Mouse (Mus musculus) liver, adult 2 months (tissue): Measurements from ENCODE around the gene Lpar1. TPM values are rescaled to one million over a fixed set of nuclear protein-coding genes. Genes with fewer than 3 reads are reported as not detected.
A peak's percentile ranks its signal among the peaks of the same experiment; 100 is the strongest.

Source experiments
- DNase-seq: peaks from one replicate; pipeline ENCODE4 v3.0.0-alpha.2; 2011; ENCODE audit warnings: low read depth, low spot score; ENCODE audit errors: extremely low read depth
- H3K27ac ChIP-seq: fragments of 200-500 bp; replicated peaks from 2 replicates; pipeline ENCODE4 v1.5.1; 2012; ENCODE audit warnings: low read depth, mild to moderate bottlenecking, control low read depth, inconsistent platforms, low read length; ENCODE audit not compliant: insufficient read depth
- H3K27me3 ChIP-seq: fragments of 200-500 bp; 2 replicates; pipeline ENCODE4 v1.6.1; 2012; ENCODE audit warnings: mild to moderate bottlenecking, moderate library complexity, low read length, inconsistent platforms; ENCODE audit not compliant: control insufficient read depth, insufficient read depth
- H3K36me3 ChIP-seq: fragments of 200-500 bp; 2 replicates; pipeline ENCODE4 v1.6.1; 2012; ENCODE audit warnings: low read length, inconsistent platforms; ENCODE audit not compliant: control insufficient read depth, insufficient read depth
- H3K4me1 ChIP-seq: fragments of 200-500 bp; 2 replicates; pipeline ENCODE4 v1.6.1; 2011; ENCODE audit warnings: low read length; ENCODE audit not compliant: control insufficient read depth, insufficient read depth
- H3K4me3 ChIP-seq: fragments of 200-500 bp; 2 replicates; pipeline ENCODE4 v1.5.1; 2011; ENCODE audit warnings: low read depth, mild to moderate bottlenecking, control low read depth, low read length, moderate library complexity; ENCODE audit not compliant: insufficient read depth
- H3K79me2 ChIP-seq: fragments of 200-500 bp; 2 replicates; pipeline ENCODE4 v1.6.1; 2012; ENCODE audit warnings: inconsistent platforms, mild to moderate bottlenecking, low read length, moderate library complexity; ENCODE audit not compliant: control insufficient read depth, insufficient read depth
- H3K9ac ChIP-seq: fragments of 200-500 bp; 2 replicates; pipeline ENCODE4 v1.6.1; 2012; ENCODE audit warnings: low read depth, mild to moderate bottlenecking, control low read depth, inconsistent platforms, low read length
- CTCF ChIP-seq: fragments of 200-500 bp; IDR thresholded peaks from 2 replicates; pipeline ENCODE4 v1.5.1; 2011; ENCODE audit warnings: low read depth, low read length, control low read depth
- POLR2A ChIP-seq: fragments of 200-500 bp; IDR thresholded peaks from 2 replicates; pipeline ENCODE4 v1.6.1; 2011; ENCODE audit warnings: low read length, control low read depth; ENCODE audit not compliant: insufficient read depth; ENCODE audit errors: extremely low read depth
- WGBS: fragments of 180-500 bp; shearing (Covaris S2); methylation state at CpG from one replicate; pipeline ENCODE4 v1.1.7; 2018; 5-methylcytosine and 5-hydroxymethylcytosine counted together
- polyA plus RNA-seq: library from polyadenylated mRNA; depleted of rRNA; stranded (reverse); fragments of >200 nt; gene quantifications from 2 replicates; pipeline ENCODE4 v1.2.3, GENCODE M21; 2012
- total RNA-seq: library from RNA; depleted of rRNA; stranded (reverse); fragments of >200 nt; gene quantifications from 2 replicates; pipeline ENCODE4 v1.2.3, GENCODE M21; 2014

The Lpar1 gene
- total and polyA plus RNA-seq, 2 experiments = 0.83 to 0.89 TPM

GRCm38 (mm10) chr4:58465586-58465985, 88.1 kb downstream of the Lpar1 start:
- Histone ChIP-seq H3K4me1 (no peaks in the 10 kb centered on the region), H3K4me3 (no peak overlapping the region), H3K79me2 (no peaks in the 10 kb centered on the region), H3K36me3 (no peaks in the 10 kb centered on the region), H3K27ac (no peak overlapping the region), H3K27me3 (no peaks in the 10 kb centered on the region), H3K9ac (no peak overlapping the region)
- TF ChIP-seq POLR2A (no peak), CTCF (no peak)
- 93% methylated on average over 5 of the region's 5 CpGs for WGBS
- no peak for DNase-seq

- 92% methylated on average over 13 of the region's 13 CpGs for WGBS
- no peaks in the 10 kb centered on the region for H3K36me3 ChIP-seq
- no peak overlapping the region for H3K4me3 ChIP-seq
- no peaks in the 10 kb centered on the region for H3K4me1 ChIP-seq
- H3K27ac ChIP-seq = no peak overlapping the region
- H3K9ac ChIP-seq = no peak overlapping the region
- no peaks in the 10 kb centered on the region for H3K79me2 ChIP-seq
- TF ChIP-seq CTCF = no peak
- no peak for TF ChIP-seq POLR2A
- no peak for DNase-seq
- no peaks in the 10 kb centered on the region for H3K27me3 ChIP-seq
Measured at GRCm38 (mm10) chr4:58464390-58465164, 89.1 kb downstream of the Lpar1 start.

- no peaks in the 10 kb centered on the region for H3K79me2 ChIP-seq
- H3K27ac ChIP-seq = no peak overlapping the region
- 45% methylated on average over 5 of the region's 5 CpGs for WGBS
- H3K4me3 ChIP-seq = no peak overlapping the region
- H3K9ac ChIP-seq = no peak overlapping the region
- H3K36me3 ChIP-seq = no peaks in the 10 kb centered on the region
- no peaks in the 10 kb centered on the region for H3K27me3 ChIP-seq
- no peak for TF ChIP-seq POLR2A
- no peak for TF ChIP-seq CTCF
- peak; percentile 14 for DNase-seq
- no peaks in the 10 kb centered on the region for H3K4me1 ChIP-seq
Measured at GRCm38 (mm10) chr4:58462990-58463389, 90.7 kb downstream of the Lpar1 start.

- Histone ChIP-seq H3K4me3 (no peak overlapping the region), H3K27me3 (no peaks in the 10 kb centered on the region), H3K4me1 (no peaks in the 10 kb centered on the region), H3K36me3 (no peaks in the 10 kb centered on the region), H3K27ac (no peak overlapping the region), H3K9ac (no peak overlapping the region), H3K79me2 (no peaks in the 10 kb centered on the region)
- no peak for TF ChIP-seq CTCF
- WGBS = 88% methylated on average over 2 of the region's 2 CpGs
- no peak for DNase-seq
Measured at GRCm38 (mm10) chr4:58462586-58462985, 91.1 kb downstream of the Lpar1 start.

- no peaks in the 10 kb centered on the region for H3K4me1 ChIP-seq
- no peak for DNase-seq
- TF ChIP-seq POLR2A (no peak), CTCF (no peak)
- WGBS = 64% methylated on average over 4 of the region's 4 CpGs
- no peak overlapping the region for H3K27ac ChIP-seq
- no peak overlapping the region for H3K4me3 ChIP-seq
- H3K79me2 ChIP-seq = no peaks in the 10 kb centered on the region
- H3K9ac ChIP-seq = no peak overlapping the region
- H3K36me3 ChIP-seq = no peaks in the 10 kb centered on the region
- H3K27me3 ChIP-seq = no peaks in the 10 kb centered on the region
Measured at GRCm38 (mm10) chr4:58453334-58453733, 100.4 kb downstream of the Lpar1 start.

GRCm38 (mm10) chr4:58448825-58449224, 104.9 kb downstream of the Lpar1 start:
- no peak overlapping the region for H3K27ac ChIP-seq
- WGBS = 89% methylated on average over 3 of the region's 3 CpGs
- no peaks in the 10 kb centered on the region for H3K4me1 ChIP-seq
- TF ChIP-seq CTCF = no peak
- TF ChIP-seq POLR2A = no peak
- no peak for DNase-seq
- H3K9ac ChIP-seq = no peak overlapping the region
- no peaks in the 10 kb centered on the region for H3K36me3 ChIP-seq
- H3K79me2 ChIP-seq = no peaks in the 10 kb centered on the region
- H3K4me3 ChIP-seq = no peak overlapping the region
- no peaks in the 10 kb centered on the region for H3K27me3 ChIP-seq
